Mouse (Mus musculus): Measurements from ENCODE around the gene Kcnj16. TPM values are rescaled to one million over a fixed set of nuclear protein-coding genes. Genes with fewer than 3 reads are reported as not detected.

Kcnj16 gene
- polyA plus RNA-seq, 1 experiment, result 189 TPM

DNA sequence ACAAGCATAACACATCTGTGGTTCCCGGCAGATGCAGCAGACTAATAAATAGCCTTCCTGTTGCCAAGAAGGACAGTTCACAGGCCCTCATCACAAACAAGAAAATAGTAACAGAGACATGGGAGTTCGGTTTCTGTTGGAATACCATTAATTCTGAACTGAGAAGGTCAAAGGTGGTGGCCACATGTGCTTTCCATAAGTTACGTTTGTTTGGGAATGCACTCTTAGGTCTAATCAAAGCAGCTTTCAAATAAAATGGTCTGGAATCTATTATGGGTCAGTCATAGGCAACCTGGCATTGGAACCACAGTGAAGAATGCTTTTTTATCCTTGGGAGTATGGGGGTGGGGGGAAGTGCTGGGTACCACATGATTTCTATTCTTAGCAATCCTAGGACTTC is 41.6 kb downstream of the Kcnj16 start:
- Histone ChIP-seq H3K4me3 (ENCODE audit: insufficient read depth, low read depth, low read length) (no peak overlapping the region), H3K4me1 (ENCODE audit: control insufficient read depth, insufficient read depth, low read length) (no peaks in the 10 kb centered on the region), H3K27ac (ENCODE audit: insufficient read depth, low read depth, low read length) (no peak overlapping the region), H3K27me3 (replicated peaks; ENCODE audit: control insufficient read depth, insufficient read depth, low read length) (no peaks in the 10 kb centered on the region), H3K36me3 (ENCODE audit: control insufficient read depth, insufficient read depth, low read length) (peaks cover 1% of the 10 kb centered on the region; the same call in 1 of the 2 replicates)
- TF ChIP-seq CTCF (conservative IDR thresholded peaks at IDR 0.05; ENCODE audit: insufficient read depth, insufficient read length, low read depth, low read length) (no peak), POLR2A (IDR thresholded peaks at IDR 0.05; ENCODE audit: low read depth, low read length) (no peak)
- 65% methylated on average over 3 of the region's 3 CpGs for WGBS
- DNase-seq, result no peak

DNA sequence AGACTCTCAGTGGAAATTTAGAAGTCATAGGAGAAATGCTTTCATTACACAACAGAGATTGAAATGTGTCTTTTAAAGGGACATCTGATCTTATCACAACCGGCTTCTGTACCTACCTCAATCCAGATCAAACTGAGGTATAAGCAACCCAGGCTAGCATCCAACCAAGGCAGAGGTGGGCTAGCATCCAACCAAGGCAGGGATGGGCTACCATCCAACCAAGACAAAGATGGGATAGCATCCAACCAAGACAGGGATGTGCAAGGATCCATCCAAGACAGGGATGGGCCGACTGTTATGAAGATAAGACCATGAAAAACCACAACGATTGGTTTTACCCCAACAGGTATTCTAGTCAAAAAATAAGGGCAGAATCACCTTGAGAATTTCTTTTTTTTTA is 48.4 kb downstream of the Kcnj16 start:
- no peak for DNase-seq
- H3K4me1 ChIP-seq (ENCODE audit: control insufficient read depth, insufficient read depth, low read length), result no peaks in the 10 kb centered on the region
- H3K4me3 ChIP-seq (ENCODE audit: insufficient read depth, low read depth, low read length), result no peak overlapping the region
- TF ChIP-seq POLR2A (IDR thresholded peaks at IDR 0.05; ENCODE audit: low read depth, low read length) (no peak), CTCF (conservative IDR thresholded peaks at IDR 0.05; ENCODE audit: insufficient read depth, insufficient read length, low read depth, low read length) (no peak)
- no peak overlapping the region for H3K27ac ChIP-seq (ENCODE audit: insufficient read depth, low read depth, low read length)
- H3K36me3 ChIP-seq (ENCODE audit: control insufficient read depth, insufficient read depth, low read length), result no peaks in the 10 kb centered on the region; the same call in 1 of the 2 replicates
- WGBS, result 91% methylated on average over 3 of the region's 3 CpGs
- no peaks in the 10 kb centered on the region; the same call in 1 of the 2 replicates for H3K27me3 ChIP-seq (replicated peaks; ENCODE audit: control insufficient read depth, insufficient read depth, low read length)

GRCm38 (mm10) chr11:111020211-111020610 is 52.4 kb downstream of the Kcnj16 start:
- WGBS, result 67% methylated on average over 2 of the region's 2 CpGs
- Histone ChIP-seq H3K36me3 (ENCODE audit: control insufficient read depth, insufficient read depth, low read length) (peaks cover 3% of the 10 kb centered on the region; the same call in 1 of the 2 replicates), H3K4me3 (ENCODE audit: insufficient read depth, low read depth, low read length) (no peak overlapping the region), H3K27me3 (replicated peaks; ENCODE audit: control insufficient read depth, insufficient read depth, low read length) (no peaks in the 10 kb centered on the region; the same call in 1 of the 2 replicates), H3K4me1 (ENCODE audit: control insufficient read depth, insufficient read depth, low read length) (no peaks in the 10 kb centered on the region), H3K27ac (ENCODE audit: insufficient read depth, low read depth, low read length) (no peak overlapping the region)
- TF ChIP-seq CTCF (conservative IDR thresholded peaks at IDR 0.05; ENCODE audit: insufficient read depth, insufficient read length, low read depth, low read length) (no peak), POLR2A (IDR thresholded peaks at IDR 0.05; ENCODE audit: low read depth, low read length) (no peak)
- DNase-seq, result no peak

DNA sequence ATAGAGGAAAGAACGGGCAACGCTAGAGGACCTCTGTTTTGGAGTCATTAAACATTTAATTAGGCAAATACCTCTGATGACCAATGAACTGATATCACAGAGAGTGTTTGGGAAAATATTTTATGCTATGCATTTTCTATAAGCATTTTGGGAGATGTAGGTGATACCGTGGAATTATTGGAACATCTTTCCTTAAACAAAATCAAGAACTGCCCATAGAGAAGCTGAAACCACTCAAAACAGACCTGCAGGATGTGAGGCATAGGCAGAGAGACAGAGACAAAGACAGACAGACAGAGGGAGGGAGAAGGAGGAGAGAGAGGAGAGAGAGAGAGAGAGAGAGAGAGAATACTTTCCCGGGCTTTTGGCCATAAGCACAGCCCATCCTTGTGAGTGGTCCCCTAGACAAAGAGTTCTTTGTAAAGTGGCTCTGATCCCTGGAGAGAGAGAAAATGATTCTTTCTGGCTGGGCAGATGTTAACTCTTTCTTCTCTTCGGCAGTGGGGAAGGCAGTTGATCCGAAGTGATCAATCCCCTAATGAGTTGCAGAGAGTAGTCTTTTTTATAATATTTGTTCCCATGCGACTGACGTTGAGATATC is 54.9 kb downstream of the Kcnj16 start:
- Histone ChIP-seq H3K27me3 (replicated peaks; ENCODE audit: control insufficient read depth, insufficient read depth, low read length) (no peaks in the 10 kb centered on the region; the same call in 1 of the 2 replicates), H3K4me1 (ENCODE audit: control insufficient read depth, insufficient read depth, low read length) (no peaks in the 10 kb centered on the region), H3K27ac (ENCODE audit: insufficient read depth, low read depth, low read length) (no peak overlapping the region), H3K36me3 (ENCODE audit: control insufficient read depth, insufficient read depth, low read length) (peaks cover 4% of the 10 kb centered on the region; the same call in 1 of the 2 replicates), H3K4me3 (ENCODE audit: insufficient read depth, low read depth, low read length) (no peak overlapping the region)
- WGBS, result 68% methylated on average over 8 of the region's 8 CpGs
- DNase-seq, result no peak
- TF ChIP-seq POLR2A (IDR thresholded peaks at IDR 0.05; ENCODE audit: low read depth, low read length) (no peak), CTCF (conservative IDR thresholded peaks at IDR 0.05; ENCODE audit: insufficient read depth, insufficient read length, low read depth, low read length) (no peak)

DNA sequence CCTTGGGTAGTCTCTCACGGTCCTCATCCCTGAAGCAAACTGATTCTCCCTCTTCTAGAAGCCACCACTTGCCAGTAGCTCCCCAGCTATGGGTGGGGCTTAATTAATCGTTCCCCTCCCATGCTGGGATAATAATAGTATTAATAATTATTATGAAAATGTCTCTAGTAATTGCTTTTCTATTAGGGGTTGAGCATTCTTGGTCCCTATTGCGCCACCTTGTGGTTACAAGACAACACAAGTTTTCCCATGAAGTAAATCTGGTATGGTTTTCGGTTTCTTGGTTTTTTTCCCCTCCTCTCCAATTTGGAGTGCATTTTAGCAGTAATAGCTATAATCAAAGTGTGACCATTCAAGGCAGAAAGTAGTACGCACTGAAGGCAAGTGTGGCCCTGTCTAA is 74.3 kb downstream of the Kcnj16 start:
- 37% methylated on average over 5 of the region's 5 CpGs for WGBS
- Histone ChIP-seq H3K27ac (ENCODE audit: insufficient read depth, low read depth, low read length) (no peak overlapping the region), H3K27me3 (replicated peaks; ENCODE audit: control insufficient read depth, insufficient read depth, low read length) (no peaks in the 10 kb centered on the region), H3K4me1 (ENCODE audit: control insufficient read depth, insufficient read depth, low read length) (no peaks in the 10 kb centered on the region), H3K4me3 (ENCODE audit: insufficient read depth, low read depth, low read length) (no peak overlapping the region), H3K36me3 (ENCODE audit: control insufficient read depth, insufficient read depth, low read length) (no peaks in the 10 kb centered on the region)
- TF ChIP-seq CTCF (conservative IDR thresholded peaks at IDR 0.05; ENCODE audit: insufficient read depth, insufficient read length, low read depth, low read length) (no peak), POLR2A (IDR thresholded peaks at IDR 0.05; ENCODE audit: low read depth, low read length) (no peak)
- peak; percentile 31 for DNase-seq

- Histone ChIP-seq H3K36me3 (ENCODE audit: control insufficient read depth, insufficient read depth, low read length) (no peaks in the 10 kb centered on the region), H3K27me3 (replicated peaks; ENCODE audit: control insufficient read depth, insufficient read depth, low read length) (no peaks in the 10 kb centered on the region), H3K27ac (ENCODE audit: insufficient read depth, low read depth, low read length) (no peak overlapping the region), H3K4me3 (ENCODE audit: insufficient read depth, low read depth, low read length) (no peak overlapping the region), H3K4me1 (ENCODE audit: control insufficient read depth, insufficient read depth, low read length) (no peaks in the 10 kb centered on the region)
- no peak for DNase-seq
- WGBS, result 91% methylated on average over 4 of the region's 4 CpGs
- TF ChIP-seq POLR2A (IDR thresholded peaks at IDR 0.05; ENCODE audit: low read depth, low read length) (no peak), CTCF (conservative IDR thresholded peaks at IDR 0.05; ENCODE audit: insufficient read depth, insufficient read length, low read depth, low read length) (no peak)
Observed at GRCm38 (mm10) chr11:111043298-111043697, 75.5 kb downstream of the Kcnj16 start.

GRCm38 (mm10) chr11:111054252-111054651 is 86.4 kb downstream of the Kcnj16 start:
- H3K27ac ChIP-seq (ENCODE audit: insufficient read depth, low read depth, low read length), result no peak overlapping the region
- H3K36me3 ChIP-seq (ENCODE audit: control insufficient read depth, insufficient read depth, low read length), result no peaks in the 10 kb centered on the region
- no peak overlapping the region for H3K4me3 ChIP-seq (ENCODE audit: insufficient read depth, low read depth, low read length)
- no peaks in the 10 kb centered on the region; the same call in 1 of the 2 replicates for H3K4me1 ChIP-seq (ENCODE audit: control insufficient read depth, insufficient read depth, low read length)
- TF ChIP-seq CTCF (conservative IDR thresholded peaks at IDR 0.05; ENCODE audit: insufficient read depth, insufficient read length, low read depth, low read length) (no peak), POLR2A (IDR thresholded peaks at IDR 0.05; ENCODE audit: low read depth, low read length) (no peak)
- 72% methylated on average over 3 of the region's 3 CpGs for WGBS
- no peaks in the 10 kb centered on the region for H3K27me3 ChIP-seq (replicated peaks; ENCODE audit: control insufficient read depth, insufficient read depth, low read length)
- DNase-seq, result no peak
